Mouse (Mus musculus): Measurements from ENCODE around the gene Psmc3ip. TPM values are rescaled to one million over a fixed set of nuclear protein-coding genes. Genes with fewer than 3 reads are reported as not detected.

Psmc3ip gene
- polyA plus RNA-seq, 1 experiment = not detected

- Histone ChIP-seq H3K27ac (ENCODE audit: insufficient read depth, low read depth, low read length) (no peak overlapping the region), H3K4me3 (ENCODE audit: insufficient read depth, low read depth, low read length) (no peak overlapping the region), H3K4me1 (ENCODE audit: control insufficient read depth, insufficient read depth, low read length) (peaks cover 31% of the 10 kb centered on the region)
- TF ChIP-seq POLR2A (IDR thresholded peaks at IDR 0.05; ENCODE audit: insufficient read depth, low read depth, low read length) = no peak
- 100% methylated on average over 1 of the region's 1 CpGs for WGBS
Observed at GRCm38 (mm10) chr11:101053974-101054373, 41.3 kb downstream of the Psmc3ip start.

GRCm38 (mm10) chr11:101052751-101053473 is 42.3 kb downstream of the Psmc3ip start:
- WGBS = 83% methylated on average over 10 of the region's 10 CpGs
- TF ChIP-seq CTCF (IDR thresholded peaks at IDR 0.05; ENCODE audit: insufficient read depth, low read depth, low read length) (no peak), POLR2A (IDR thresholded peaks at IDR 0.05; ENCODE audit: insufficient read depth, low read depth, low read length) (no peak)

GRCm38 (mm10) chr11:101051617-101052016 is 43.6 kb downstream of the Psmc3ip start:
- TF ChIP-seq CTCF (IDR thresholded peaks at IDR 0.05; ENCODE audit: insufficient read depth, low read depth, low read length) (no peak), POLR2A (IDR thresholded peaks at IDR 0.05; ENCODE audit: insufficient read depth, low read depth, low read length) (no peak)
- no peak overlapping the region for H3K4me3 ChIP-seq (ENCODE audit: insufficient read depth, low read depth, low read length)
- H3K27ac ChIP-seq (ENCODE audit: insufficient read depth, low read depth, low read length) = no peak overlapping the region
- 75% methylated on average over 8 of the region's 8 CpGs for WGBS
- H3K4me1 ChIP-seq (ENCODE audit: control insufficient read depth, insufficient read depth, low read length) = peaks cover 22% of the 10 kb centered on the region

More at GRCm38 (mm10) chr11:101052751-101053473, 42.3 kb downstream of the Psmc3ip start:
- H3K27ac ChIP-seq (ENCODE audit: insufficient read depth, low read depth, low read length) = no peak overlapping the region
- no peak overlapping the region for H3K4me3 ChIP-seq (ENCODE audit: insufficient read depth, low read depth, low read length)
- peaks cover 29% of the 10 kb centered on the region for H3K4me1 ChIP-seq (ENCODE audit: control insufficient read depth, insufficient read depth, low read length)

- Histone ChIP-seq H3K27ac (ENCODE audit: insufficient read depth, low read depth, low read length) (no peak overlapping the region), H3K4me1 (ENCODE audit: control insufficient read depth, insufficient read depth, low read length) (peaks cover 20% of the 10 kb centered on the region), H3K4me3 (ENCODE audit: insufficient read depth, low read depth, low read length) (no peak overlapping the region)
- 67% methylated on average over 6 of the region's 6 CpGs for WGBS
- TF ChIP-seq POLR2A (IDR thresholded peaks at IDR 0.05; ENCODE audit: insufficient read depth, low read depth, low read length) (no peak), CTCF (IDR thresholded peaks at IDR 0.05; ENCODE audit: insufficient read depth, low read depth, low read length) (no peak)
Observed at GRCm38 (mm10) chr11:101051051-101051493, 44.2 kb downstream of the Psmc3ip start.

- Histone ChIP-seq H3K4me1 (ENCODE audit: control insufficient read depth, insufficient read depth, low read length) (peaks cover 20% of the 10 kb centered on the region), H3K27ac (ENCODE audit: insufficient read depth, low read depth, low read length) (0 out of 2 replicates have a peak overlapping the region, but pooled peaks have one; percentile 37), H3K4me3 (ENCODE audit: insufficient read depth, low read depth, low read length) (no peak overlapping the region)
- TF ChIP-seq CTCF (IDR thresholded peaks at IDR 0.05; ENCODE audit: insufficient read depth, low read depth, low read length) (no peak), POLR2A (IDR thresholded peaks at IDR 0.05; ENCODE audit: insufficient read depth, low read depth, low read length) (no peak)
- WGBS = 36% methylated on average over 9 of the region's 9 CpGs
Observed at GRCm38 (mm10) chr11:101050359-101050758, 44.9 kb downstream of the Psmc3ip start.

- WGBS = 70% methylated on average over 3 of the region's 3 CpGs
- Histone ChIP-seq H3K4me3 (ENCODE audit: insufficient read depth, low read depth, low read length) (no peak overlapping the region), H3K27ac (ENCODE audit: insufficient read depth, low read depth, low read length) (no peak overlapping the region), H3K4me1 (ENCODE audit: control insufficient read depth, insufficient read depth, low read length) (peaks cover 20% of the 10 kb centered on the region)
- no peak for TF ChIP-seq POLR2A (IDR thresholded peaks at IDR 0.05; ENCODE audit: insufficient read depth, low read depth, low read length)
- no peak for TF ChIP-seq CTCF (IDR thresholded peaks at IDR 0.05; ENCODE audit: insufficient read depth, low read depth, low read length)
Observed at GRCm38 (mm10) chr11:101047502-101047901, 47.7 kb downstream of the Psmc3ip start.

GRCm38 (mm10) chr11:101046440-101046839 is 48.8 kb downstream of the Psmc3ip start:
- Histone ChIP-seq H3K4me1 (ENCODE audit: control insufficient read depth, insufficient read depth, low read length) (peaks cover 20% of the 10 kb centered on the region), H3K27ac (ENCODE audit: insufficient read depth, low read depth, low read length) (no peak overlapping the region)
- 66% methylated on average over 9 of the region's 9 CpGs for WGBS

GRCm38 (mm10) chr11:101045826-101046225 is 49.4 kb downstream of the Psmc3ip start:
- Histone ChIP-seq H3K4me3 (ENCODE audit: insufficient read depth, low read depth, low read length) (no peak overlapping the region), H3K27ac (ENCODE audit: insufficient read depth, low read depth, low read length) (no peak overlapping the region), H3K4me1 (ENCODE audit: control insufficient read depth, insufficient read depth, low read length) (peaks cover 15% of the 10 kb centered on the region)
- 86% methylated on average over 4 of the region's 4 CpGs for WGBS
- TF ChIP-seq POLR2A (IDR thresholded peaks at IDR 0.05; ENCODE audit: insufficient read depth, low read depth, low read length) = no peak
- TF ChIP-seq CTCF (IDR thresholded peaks at IDR 0.05; ENCODE audit: insufficient read depth, low read depth, low read length) = no peak

More at GRCm38 (mm10) chr11:101046440-101046839, 48.8 kb downstream of the Psmc3ip start:
- no peak overlapping the region for H3K4me3 ChIP-seq (ENCODE audit: insufficient read depth, low read depth, low read length)
- no peak for TF ChIP-seq CTCF (IDR thresholded peaks at IDR 0.05; ENCODE audit: insufficient read depth, low read depth, low read length)
- no peak for TF ChIP-seq POLR2A (IDR thresholded peaks at IDR 0.05; ENCODE audit: insufficient read depth, low read depth, low read length)

Other genes starting within 250 kb of the Psmc3ip start
- 121 TPM in 1 of 2 replicates, not detected in the other for gene Stat5b, start 244.7 kb downstream of the Psmc3ip start, polyA plus RNA-seq (2012; ENCODE audit: insufficient read depth, insufficient read length, low replicate concordance, missing spikeins)
- gene Stat5a, start 236.1 kb downstream of the Psmc3ip start, polyA plus RNA-seq (2012; ENCODE audit: insufficient read depth, insufficient read length, low replicate concordance, missing spikeins) = not detected in 2 replicates
- not detected in 2 replicates for gene Stat3, start 155.9 kb downstream of the Psmc3ip start, polyA plus RNA-seq (2012; ENCODE audit: insufficient read depth, insufficient read length, low replicate concordance, missing spikeins)
- gene Cavin1, start 124.5 kb downstream of the Psmc3ip start, polyA plus RNA-seq (2012; ENCODE audit: insufficient read depth, insufficient read length, low replicate concordance, missing spikeins) = not detected in 2 replicates
- 524 TPM in 1 of 2 replicates, not detected in the other for gene Atp6v0a1, start 86.0 kb downstream of the Psmc3ip start, polyA plus RNA-seq (2012; ENCODE audit: insufficient read depth, insufficient read length, low replicate concordance, missing spikeins)
- gene Naglu, start 25.4 kb downstream of the Psmc3ip start, polyA plus RNA-seq (2012; ENCODE audit: insufficient read depth, insufficient read length, low replicate concordance, missing spikeins) = not detected in 2 replicates
- not detected in 2 replicates for gene Hsd17b1, start 17.0 kb downstream of the Psmc3ip start, polyA plus RNA-seq (2012; ENCODE audit: insufficient read depth, insufficient read length, low replicate concordance, missing spikeins)
- not detected in 2 replicates for gene Coasy, start 12.9 kb downstream of the Psmc3ip start, polyA plus RNA-seq (2012; ENCODE audit: insufficient read depth, insufficient read length, low replicate concordance, missing spikeins)
- gene Mlx, start 8.2 kb downstream of the Psmc3ip start, polyA plus RNA-seq (2012; ENCODE audit: insufficient read depth, insufficient read length, low replicate concordance, missing spikeins) = not detected in 2 replicates
- not detected in 2 replicates for gene Retreg3, start 24.5 kb upstream of the Psmc3ip start, polyA plus RNA-seq (2012; ENCODE audit: insufficient read depth, insufficient read length, low replicate concordance, missing spikeins)
- not detected in 2 replicates for gene Tubg1, start 24.5 kb upstream of the Psmc3ip start, polyA plus RNA-seq (2012; ENCODE audit: insufficient read depth, insufficient read length, low replicate concordance, missing spikeins)
- not detected in 2 replicates for gene Tubg2, start 60.5 kb upstream of the Psmc3ip start, polyA plus RNA-seq (2012; ENCODE audit: insufficient read depth, insufficient read length, low replicate concordance, missing spikeins)
- not detected in 2 replicates for gene Cntnap1, start 75.1 kb upstream of the Psmc3ip start, polyA plus RNA-seq (2012; ENCODE audit: insufficient read depth, insufficient read length, low replicate concordance, missing spikeins)
- not detected in 2 replicates for gene Plekhh3, start 75.9 kb upstream of the Psmc3ip start, polyA plus RNA-seq (2012; ENCODE audit: insufficient read depth, insufficient read length, low replicate concordance, missing spikeins)
- gene Ccr10, start 80.0 kb upstream of the Psmc3ip start, polyA plus RNA-seq (2012; ENCODE audit: insufficient read depth, insufficient read length, low replicate concordance, missing spikeins) = not detected in 2 replicates
- not detected in 2 replicates for gene Ezh1, start 131.0 kb upstream of the Psmc3ip start, polyA plus RNA-seq (2012; ENCODE audit: insufficient read depth, insufficient read length, low replicate concordance, missing spikeins)
- not detected in 2 replicates for gene Ramp2, start 150.6 kb upstream of the Psmc3ip start, polyA plus RNA-seq (2012; ENCODE audit: insufficient read depth, insufficient read length, low replicate concordance, missing spikeins)
- gene Vps25, start 158.3 kb upstream of the Psmc3ip start, polyA plus RNA-seq (2012; ENCODE audit: insufficient read depth, insufficient read length, low replicate concordance, missing spikeins) = not detected in 2 replicates
- gene Wnk4, start 165.1 kb upstream of the Psmc3ip start, polyA plus RNA-seq (2012; ENCODE audit: insufficient read depth, insufficient read length, low replicate concordance, missing spikeins) = not detected in 2 replicates
- not detected in 2 replicates for gene Cntd1, start 183.6 kb upstream of the Psmc3ip start, polyA plus RNA-seq (2012; ENCODE audit: insufficient read depth, insufficient read length, low replicate concordance, missing spikeins)
- gene Coa3, start 183.7 kb upstream of the Psmc3ip start, polyA plus RNA-seq (2012; ENCODE audit: insufficient read depth, insufficient read length, low replicate concordance, missing spikeins) = not detected in 2 replicates
- gene Becn1, start 206.8 kb upstream of the Psmc3ip start, polyA plus RNA-seq (2012; ENCODE audit: insufficient read depth, insufficient read length, low replicate concordance, missing spikeins) = not detected in 2 replicates
- 706 TPM in 1 of 2 replicates, not detected in the other for gene Psme3, start 220.8 kb upstream of the Psmc3ip start, polyA plus RNA-seq (2012; ENCODE audit: insufficient read depth, insufficient read length, low replicate concordance, missing spikeins)
- gene Aoc2, start 229.6 kb upstream of the Psmc3ip start, polyA plus RNA-seq (2012; ENCODE audit: insufficient read depth, insufficient read length, low replicate concordance, missing spikeins) = not detected in 2 replicates
- not detected in 2 replicates for gene Aoc3, start 235.2 kb upstream of the Psmc3ip start, polyA plus RNA-seq (2012; ENCODE audit: insufficient read depth, insufficient read length, low replicate concordance, missing spikeins)

Data from olfactory bulb, adult 2 months (tissue).